Mouse (Mus musculus): ENCODE measurements at regions not wholly inside any gene's neighbourhood (a gene's known extent, or its start where the extent isn't known, plus 50 kb on each side); places are given as distances from the start of the nearest gene placed in this dataset.

GRCm38 (mm10) chr1:149556381-149556780 is 404.7 kb downstream of the Pla2g4a start:
- DNase-seq = no peak
- intact Hi-C loops (cut with DNase I) = no loop called here
- no peak overlapping the region for H3K4me3 ChIP-seq
- no peak for TF ChIP-seq CTCF (IDR thresholded peaks at IDR 0.05)
- no peak overlapping the region for H3K27ac ChIP-seq

- intact Hi-C loops (cut with DNase I) = no loop called here
These were observed 405.6 kb downstream of the Pla2g4a start for GRCm38 (mm10) chr1:149555355-149556007.

GRCm38 (mm10) chr1:149546076-149546475 is 415.0 kb downstream of the Pla2g4a start:
- no peak overlapping the region for H3K4me3 ChIP-seq
- H3K27ac ChIP-seq = no peak overlapping the region
- no peak for DNase-seq
- no peak for TF ChIP-seq CTCF (IDR thresholded peaks at IDR 0.05)
- intact Hi-C loops (cut with DNase I) = no loop called here

More at GRCm38 (mm10) chr1:149555355-149556007, 405.6 kb downstream of the Pla2g4a start:
- DNase-seq = no peak
- Histone ChIP-seq H3K27ac (no peak overlapping the region), H3K4me3 (no peak overlapping the region)
- TF ChIP-seq CTCF (IDR thresholded peaks at IDR 0.05) = no peak

GRCm38 (mm10) chr1:149541386-149541785 is 419.7 kb downstream of the Pla2g4a start:
- no peak for DNase-seq
- peak; percentile 27; the same call in 1 of the 2 replicates for TF ChIP-seq CTCF (IDR thresholded peaks at IDR 0.05)
- H3K4me3 ChIP-seq = no peak overlapping the region
- no peak overlapping the region for H3K27ac ChIP-seq
- intact Hi-C loops (cut with DNase I) = no loop called here

- no peak overlapping the region for H3K4me3 ChIP-seq
These were observed 427.4 kb downstream of the Pla2g4a start for GRCm38 (mm10) chr1:149533651-149534050.

More at GRCm38 (mm10) chr1:149533651-149534050, 427.4 kb downstream of the Pla2g4a start:
- no peak for DNase-seq
- intact Hi-C loops (cut with DNase I) = no loop called here
- no peak for TF ChIP-seq CTCF (IDR thresholded peaks at IDR 0.05)
- H3K27ac ChIP-seq = no peak overlapping the region

All from gastrocnemius, adult 2 months (tissue).